Mouse (Mus musculus): Measurements from ENCODE around the gene Pdk4.

Gene Pdk4

DNA sequence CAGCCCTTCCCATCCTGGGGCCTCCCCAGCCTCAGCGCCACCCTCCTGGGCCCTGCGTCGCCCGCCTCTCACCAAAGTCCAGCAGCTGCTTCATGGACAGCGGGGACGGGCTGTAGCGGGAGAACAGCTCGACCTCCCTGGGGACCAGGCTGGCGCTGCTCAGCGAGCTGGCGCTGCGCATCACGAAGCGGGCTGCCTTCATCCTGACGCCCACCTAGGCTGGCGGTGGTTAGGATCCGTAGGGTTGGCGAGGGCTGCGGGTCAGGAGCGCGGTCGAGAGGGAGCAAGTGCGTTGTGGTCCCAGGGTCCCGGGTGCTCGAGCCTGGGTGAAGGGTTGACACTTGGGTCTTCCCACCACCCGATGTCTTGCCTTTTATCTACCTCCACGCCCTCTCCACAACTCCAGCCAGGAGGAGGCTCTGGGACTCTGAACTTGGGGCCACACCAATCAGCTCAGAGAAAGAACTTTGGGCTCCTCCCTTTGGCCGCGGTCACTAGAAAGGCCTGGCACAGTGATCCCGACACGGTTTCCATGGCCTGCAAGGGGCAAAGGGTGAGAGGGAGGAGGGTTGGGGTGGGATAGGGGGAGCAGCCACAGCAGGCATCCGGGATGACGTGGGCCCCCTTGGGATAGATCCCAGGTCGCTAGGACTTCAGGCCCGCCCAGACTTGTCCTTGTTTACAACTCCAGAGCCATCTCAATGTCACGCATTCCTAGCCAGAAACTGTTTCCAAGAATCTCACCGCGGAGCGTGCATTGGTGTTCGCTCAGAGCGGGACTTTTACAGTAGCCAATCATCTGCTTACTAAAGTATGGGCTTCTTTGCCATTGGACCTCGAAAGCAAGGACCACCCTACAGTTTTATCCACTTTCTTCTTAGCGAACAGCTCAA is at the start of gene Pdk4:
TSS of gene Pdk4 (minus strand) at position 349 of the 893 bp plus-strand sequence.
- DNase-seq, result peak; percentile 8

DNA sequence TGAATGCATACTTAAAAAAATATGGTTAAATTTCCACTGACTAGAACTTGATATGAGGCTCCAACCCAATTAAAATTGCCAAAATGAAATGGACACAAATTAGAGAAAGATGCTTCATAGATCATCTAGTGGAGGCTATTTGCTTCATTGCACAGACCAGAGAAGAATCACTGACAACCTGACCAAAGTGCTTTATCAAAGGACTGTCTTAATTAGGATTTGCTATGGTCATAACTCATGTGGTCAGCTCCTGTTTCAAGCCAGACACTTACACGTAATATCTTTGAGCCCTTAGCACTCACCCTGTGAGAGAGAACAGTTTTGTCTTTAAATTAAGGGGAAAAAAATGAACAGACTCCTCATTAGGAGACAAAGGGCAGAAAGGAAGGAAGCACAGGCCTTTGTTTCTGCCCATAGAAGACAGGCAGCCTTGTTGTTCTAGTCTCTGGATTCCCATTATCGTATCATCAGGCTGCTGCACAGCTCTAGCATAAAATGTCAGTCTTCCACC is 41.8 kb upstream of the Pdk4 start:
- DNase-seq, result no peak

DNA sequence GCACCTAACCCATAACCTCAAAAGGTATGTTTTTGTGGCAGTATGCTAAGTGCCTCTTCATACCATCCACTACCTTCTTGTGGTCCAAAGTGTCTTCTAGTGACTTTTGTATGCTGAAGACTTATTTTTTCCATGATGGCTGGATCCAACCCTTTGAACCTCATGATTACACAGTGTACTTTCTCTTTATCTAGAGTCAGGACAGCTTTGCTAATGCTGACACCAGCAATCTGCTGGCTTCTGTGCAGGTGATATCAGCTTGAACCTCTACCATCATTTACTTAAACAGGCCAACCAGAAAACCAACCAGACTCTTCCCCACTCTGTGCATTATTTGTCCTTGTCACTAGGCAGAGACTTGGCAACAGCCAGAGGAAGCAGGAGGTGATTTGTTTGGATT is 39.6 kb upstream of the Pdk4 start:
- no peak for DNase-seq

DNA sequence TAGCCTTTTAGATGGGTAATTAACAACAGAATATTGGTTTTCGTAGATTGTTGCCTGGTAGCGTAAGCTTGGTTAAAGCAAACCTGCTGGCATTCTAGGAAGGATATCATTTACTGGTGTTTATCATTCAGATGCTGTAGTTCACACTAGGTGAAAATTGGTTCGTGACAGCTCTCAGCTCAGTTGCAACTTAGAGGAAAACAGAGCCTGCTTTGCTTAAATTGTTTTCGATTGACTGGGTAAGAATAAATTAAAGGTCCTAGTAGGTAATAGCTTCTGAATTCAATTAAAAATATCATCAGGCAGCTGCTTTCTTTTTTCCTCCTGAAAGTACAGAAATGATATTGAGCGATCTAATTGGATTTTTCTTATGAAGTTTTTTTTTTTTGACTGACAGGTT is 21.0 kb upstream of the Pdk4 start:
- DNase-seq, result no peak

DNA sequence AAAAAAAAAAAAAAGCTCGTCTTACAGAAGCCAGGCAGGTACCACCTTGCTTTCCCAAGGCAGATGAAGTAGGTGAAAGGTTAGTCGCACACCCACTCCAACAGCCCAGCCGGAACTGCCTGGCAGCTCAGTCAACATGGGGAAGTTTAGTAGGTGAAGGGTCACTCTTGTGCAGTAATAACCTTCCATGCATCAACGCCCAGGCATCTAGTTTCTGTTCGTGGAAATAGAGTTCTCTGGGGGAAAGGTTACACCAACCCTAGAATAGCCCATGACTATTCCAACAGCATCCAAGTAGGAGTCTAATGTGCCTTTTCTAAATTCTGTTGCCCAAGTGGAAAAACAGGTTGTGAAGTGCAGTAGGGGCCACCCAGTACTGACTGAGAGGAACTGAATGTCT is 13.6 kb upstream of the Pdk4 start:
- no peak for DNase-seq

DNA sequence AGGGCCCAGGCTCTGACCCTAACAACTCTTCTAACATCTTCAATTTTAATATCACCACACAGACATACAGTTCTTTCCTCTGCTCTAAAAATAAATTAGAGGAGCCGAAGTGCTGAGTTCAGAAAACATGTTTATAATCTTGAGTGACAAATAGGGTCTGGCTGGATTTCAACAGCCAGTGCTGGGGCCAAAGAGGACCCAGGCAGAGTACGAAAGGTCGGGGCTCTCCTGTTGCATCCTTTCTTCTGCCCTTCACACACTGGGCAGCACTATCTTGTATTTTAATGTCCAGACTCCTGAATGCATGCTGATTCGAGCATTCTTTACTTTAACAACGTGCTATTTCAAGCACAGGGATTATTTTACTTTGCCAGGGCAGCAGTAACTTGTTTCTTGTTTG is 13.2 kb upstream of the Pdk4 start:
- DNase-seq, result no peak

DNA sequence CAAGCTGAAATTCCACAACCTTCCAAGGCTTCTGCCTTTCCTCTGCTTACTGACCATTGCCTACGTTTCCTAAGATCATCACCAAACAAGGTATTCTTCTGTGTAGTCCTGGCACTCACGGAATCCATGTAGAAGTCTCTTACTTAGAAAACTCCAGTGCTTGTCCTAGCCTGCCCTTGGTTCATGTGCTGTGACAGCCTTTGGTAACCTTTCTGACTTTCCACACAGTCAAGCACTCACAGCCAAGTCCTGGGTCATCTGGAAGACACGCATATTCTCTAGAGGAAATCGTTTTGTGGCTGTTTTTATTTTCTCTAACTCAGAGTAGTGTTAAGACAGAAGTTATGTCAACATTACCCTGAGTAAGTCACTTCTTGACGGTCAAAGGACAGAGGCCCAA is 11.7 kb upstream of the Pdk4 start:
- DNase-seq, result no peak

DNA sequence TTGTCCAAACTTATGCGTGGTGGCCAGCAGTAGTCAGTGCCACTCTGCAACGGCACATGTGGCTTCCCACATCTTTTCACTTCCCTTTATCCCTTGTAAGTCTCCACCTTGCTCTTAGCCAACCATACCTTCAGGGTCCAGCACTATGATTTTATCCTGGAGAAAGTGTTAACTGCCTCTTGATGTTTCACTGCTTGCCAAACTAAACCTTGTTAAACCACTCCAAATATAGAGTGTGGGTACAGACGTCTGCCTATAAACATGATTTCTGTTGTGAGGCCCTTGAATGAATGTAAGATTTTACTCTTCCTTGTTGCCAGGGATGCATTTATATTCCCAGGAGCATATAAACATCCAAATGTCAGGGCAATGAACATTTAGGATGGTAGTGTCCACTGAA is 10.2 kb upstream of the Pdk4 start:
- no peak for DNase-seq

DNA sequence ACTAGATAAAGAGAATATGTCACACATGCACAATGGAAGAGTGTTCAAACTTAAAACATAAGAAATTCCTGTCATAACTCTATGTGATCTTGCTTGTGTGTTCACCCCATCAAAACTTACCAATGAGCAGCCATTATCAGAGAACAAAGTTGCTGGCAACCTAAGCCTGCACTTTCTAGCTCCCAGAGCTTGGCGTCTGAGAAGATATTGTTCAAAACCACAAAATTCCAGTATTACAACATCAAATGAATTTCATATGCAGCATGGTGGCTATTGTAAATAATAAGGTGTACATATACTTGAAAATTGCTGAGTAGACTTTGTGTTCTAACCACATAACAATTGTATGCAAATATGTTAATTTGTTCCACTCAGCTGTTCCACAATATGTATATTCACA is 6.7 kb upstream of the Pdk4 start:
- DNase-seq, result no peak

DNA sequence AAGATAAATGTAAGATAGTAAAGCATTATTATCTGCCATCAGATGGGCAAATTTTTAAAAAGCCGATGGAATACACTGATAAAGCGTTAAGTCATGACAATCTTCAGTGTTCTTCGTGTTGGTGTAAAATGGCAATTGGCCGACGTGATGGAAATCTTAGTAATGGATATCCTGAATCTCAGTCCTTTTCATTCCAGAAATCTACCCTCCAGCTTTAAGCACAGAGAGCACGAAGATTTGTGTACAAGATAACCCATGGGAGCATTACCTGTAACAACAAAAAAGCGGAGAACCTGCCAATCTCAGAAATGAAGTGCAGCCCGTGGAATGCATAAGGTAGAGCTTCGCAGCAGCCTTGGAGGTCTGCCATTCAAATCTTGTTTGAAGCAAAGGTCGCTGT is 5.4 kb upstream of the Pdk4 start:
- no peak for DNase-seq

DNA sequence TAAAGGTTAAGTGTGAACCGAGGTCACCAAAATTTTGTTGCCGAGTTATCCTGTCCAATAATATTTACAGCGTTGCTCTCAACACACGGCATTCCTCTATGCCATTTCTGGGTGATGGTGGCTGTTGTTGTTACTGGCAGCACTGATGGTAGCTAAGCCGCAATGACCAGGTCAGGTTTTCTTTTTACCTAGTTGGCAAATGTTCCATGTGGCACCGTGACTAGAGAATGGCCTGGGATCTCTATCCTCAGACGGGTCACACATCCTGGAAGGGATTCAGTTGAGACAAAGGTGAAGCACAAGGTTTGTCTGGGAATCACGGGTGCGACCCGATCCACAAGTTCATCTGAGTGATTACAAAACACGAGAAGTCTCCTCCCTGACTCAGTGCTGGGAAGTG is 2.6 kb upstream of the Pdk4 start:
- DNase-seq, result no peak

DNA sequence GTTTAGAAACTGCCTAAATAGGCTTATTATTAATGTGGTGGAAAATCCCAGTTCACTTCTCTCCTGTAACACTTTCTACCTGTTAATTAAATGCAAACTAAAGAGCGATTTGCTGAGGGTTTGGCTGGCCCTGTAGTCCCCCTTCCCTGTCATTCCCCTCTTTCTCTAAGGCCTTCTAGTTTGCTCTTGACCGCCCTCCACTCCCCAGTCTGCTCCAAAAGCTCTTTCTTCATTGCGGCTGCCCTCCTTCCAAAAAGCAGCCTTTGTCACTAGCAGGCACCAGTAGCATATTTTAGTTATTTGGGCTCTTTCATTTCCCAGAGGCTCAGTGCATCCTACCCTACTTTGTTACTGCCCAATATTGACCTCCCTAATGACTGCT is 736 bp upstream of the Pdk4 start:
- DNase-seq, result no peak

DNA sequence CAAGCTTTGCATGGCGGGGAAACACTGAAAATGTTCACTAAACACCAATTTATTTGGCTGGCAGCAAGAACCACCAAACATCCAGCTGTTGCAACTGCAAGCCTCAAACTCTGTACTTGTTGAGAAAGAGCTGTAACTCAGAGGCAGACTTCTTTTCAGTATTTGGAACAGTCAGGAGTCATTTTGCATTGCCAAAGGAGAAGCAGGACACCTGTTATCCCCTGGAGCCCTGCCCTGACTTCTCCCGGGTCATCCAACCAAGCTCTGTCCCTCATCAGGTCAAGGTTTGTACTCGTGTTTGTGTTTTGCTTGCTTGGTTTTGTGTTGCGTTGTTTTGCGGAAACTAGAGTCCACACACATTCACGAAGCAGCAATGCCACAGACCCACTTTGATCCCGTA is 11.1 kb downstream of the Pdk4 start:
- no peak for DNase-seq

DNA sequence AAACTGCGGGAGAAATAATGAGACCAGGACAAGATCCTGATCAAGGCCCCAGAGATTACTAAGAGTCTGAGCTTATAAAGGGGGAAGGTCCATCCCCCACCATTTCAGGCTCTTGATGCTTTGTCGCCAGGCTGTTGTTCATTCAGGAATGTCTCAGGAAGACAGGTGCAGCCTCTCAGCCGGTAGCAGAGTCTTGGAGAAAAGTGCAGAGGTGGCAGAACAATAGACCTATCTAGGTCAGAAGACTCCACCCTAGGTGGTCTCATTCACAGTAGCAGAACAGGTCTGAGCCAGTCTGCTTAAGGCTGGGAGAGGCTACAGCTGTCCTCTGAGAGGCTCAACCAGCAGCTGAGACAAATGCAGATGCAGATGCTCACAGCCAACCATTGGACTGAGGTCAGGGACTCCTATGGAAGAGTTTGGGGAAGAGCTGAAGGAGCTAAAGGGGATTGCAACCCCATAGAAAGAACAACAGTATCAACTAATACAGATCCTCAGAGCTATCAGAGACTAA is 13.8 kb downstream of the Pdk4 start:
- DNase-seq, result no peak

DNA sequence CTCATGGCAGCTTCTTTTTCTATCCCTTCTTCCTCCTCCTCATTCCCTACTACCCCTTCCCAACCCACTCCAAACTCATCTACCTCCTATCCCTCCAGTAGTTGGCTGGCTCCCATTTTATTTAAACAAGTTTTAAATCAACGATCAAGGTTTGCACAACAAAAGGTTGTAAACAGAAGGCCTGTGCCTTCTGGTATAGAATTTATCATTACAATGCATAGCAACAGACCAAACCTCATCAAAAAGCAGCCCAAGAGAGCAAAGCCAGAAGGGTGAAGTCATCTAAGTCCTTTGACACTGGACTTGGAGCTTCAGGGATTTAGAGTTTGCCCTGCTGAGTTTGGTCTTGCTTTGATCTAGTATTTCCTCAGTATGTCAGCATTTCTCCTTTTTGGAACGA is 15.0 kb downstream of the Pdk4 start:
- no peak for DNase-seq

DNA sequence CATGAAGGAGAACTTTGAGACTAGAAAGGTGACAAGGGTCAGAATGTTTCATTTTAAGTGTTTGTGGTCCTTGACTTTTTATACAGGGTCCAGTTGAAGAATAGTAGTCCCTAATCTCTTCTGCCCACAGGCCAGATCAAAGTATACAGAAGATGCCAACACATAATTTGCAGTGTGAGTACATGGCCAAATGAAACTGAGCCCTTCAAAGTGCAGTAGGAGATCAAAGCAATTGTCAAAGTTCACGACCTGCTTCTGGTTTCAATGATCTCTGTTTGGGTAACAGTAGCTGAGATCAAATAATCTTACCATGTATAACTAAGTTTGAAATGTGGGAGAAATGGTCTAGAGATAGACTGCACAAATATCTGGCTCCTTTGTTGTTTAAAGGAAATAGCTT is 22.1 kb downstream of the Pdk4 start:
- no peak for DNase-seq

DNA sequence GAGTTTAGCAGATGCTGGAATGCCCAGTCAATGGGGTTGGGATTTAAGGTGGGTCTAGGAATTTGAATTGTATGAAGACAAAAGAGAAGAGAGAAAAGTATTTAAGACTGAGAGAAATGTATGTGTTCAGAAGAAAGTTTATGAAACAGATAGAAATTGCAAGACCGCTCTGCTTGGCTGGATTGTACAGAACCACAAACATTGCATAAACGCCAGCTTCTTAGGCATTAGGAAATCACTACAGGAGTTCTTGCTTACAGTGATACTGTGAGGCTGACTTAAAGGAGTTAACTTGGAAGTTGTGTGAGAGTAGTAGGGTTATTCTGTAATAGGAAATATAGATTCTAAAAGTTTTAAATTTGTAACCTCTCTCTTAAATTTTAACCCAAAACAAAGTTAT is 23.4 kb downstream of the Pdk4 start:
- DNase-seq, result no peak

DNA sequence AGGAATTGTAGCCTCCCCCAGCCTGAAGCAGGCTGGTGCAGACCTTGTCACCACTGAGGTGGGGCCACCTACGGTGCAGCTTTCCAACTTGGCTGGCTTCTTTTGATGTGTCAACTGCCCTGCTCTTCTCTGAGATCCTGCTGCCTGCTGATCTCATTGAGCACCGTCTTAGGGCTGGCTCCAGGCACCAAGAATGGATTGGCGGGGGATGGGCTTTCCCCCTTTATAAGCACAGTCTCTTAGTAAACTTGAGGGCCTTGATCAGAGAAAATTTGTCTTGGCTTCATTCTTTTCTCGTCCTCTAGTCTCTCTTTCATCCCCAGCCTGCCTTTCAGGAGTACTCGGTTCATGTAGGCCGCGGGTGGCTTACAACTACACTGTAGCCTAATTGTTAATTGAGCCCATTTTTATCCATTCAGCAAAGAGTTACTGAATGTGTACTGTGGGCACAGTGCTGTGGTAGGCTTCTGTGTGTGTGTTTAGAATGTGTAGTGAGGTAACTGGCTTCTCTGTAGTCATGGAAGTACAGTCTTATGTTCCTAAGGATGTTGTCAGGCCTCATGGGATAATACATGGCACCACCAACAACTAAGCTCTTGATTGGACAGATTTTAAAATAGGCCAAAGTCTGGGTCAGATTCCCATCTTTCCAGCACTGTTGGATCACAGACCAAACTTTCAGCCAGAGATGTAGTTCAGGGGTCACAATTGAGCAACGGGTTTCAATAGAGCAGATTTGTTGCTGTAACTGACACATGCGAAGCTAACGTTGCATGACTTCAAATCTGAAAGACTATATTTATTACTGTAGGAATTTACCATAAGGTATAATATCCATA is 25.4 kb downstream of the Pdk4 start:
- DNase-seq, result no peak

DNA sequence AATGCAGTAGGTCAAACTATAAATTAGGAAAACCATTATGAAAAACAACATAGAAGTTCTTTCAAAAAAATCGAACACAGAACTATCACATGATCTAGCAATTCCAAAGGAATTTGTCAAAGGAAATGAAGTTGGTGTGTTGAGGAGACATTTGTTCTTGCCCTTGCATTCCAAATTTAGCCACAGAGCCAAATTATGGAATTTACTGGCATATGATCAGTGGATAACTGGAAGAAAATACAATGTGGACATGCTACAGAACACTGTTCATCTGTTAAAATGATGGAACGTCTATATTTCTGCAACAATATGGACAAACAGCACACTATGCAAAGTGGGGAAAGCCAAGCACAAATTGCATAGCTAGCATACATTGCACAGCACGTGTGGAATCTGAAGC is 40.3 kb downstream of the Pdk4 start:
- DNase-seq, result no peak

DNA sequence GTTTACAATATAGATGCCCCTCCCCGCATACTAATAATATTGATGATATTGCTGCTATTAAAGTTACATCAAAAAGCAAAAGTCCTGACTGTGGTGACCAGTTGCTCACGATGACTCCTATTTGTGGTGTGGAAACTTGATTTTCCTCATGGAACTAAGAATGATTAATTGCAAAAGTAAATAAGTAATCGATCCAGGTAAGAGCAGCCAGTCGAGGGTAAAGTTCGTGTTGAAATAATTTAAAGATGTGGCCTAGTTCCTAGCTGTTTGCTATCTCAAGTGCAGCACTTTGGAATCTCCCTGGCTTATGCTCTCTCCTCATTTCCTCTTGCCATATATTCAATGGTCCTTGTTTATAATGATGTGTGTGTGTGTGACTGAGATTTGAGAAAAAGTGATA is 46.2 kb downstream of the Pdk4 start:
- no peak for DNase-seq

DNA sequence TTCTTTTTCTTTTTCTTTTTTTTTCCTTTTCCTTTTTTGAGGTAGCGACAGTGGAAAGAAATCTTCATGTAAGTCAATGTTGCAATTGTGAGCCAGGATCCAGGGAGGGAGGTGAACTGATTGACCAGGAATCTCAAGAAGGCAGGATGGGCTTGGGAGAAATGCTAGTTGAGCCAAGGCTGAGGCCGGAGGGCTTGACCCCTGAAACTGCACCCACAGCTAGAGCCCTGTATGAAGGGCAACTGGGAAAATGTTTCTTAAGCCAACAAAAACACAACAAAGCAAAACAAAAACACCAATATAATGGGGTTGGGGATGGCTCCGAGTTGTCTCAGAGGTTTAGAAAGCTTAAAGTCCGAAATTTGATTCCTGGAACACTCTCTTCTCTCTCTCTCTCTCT is 47.7 kb downstream of the Pdk4 start:
- DNase-seq, result no peak

DNA sequence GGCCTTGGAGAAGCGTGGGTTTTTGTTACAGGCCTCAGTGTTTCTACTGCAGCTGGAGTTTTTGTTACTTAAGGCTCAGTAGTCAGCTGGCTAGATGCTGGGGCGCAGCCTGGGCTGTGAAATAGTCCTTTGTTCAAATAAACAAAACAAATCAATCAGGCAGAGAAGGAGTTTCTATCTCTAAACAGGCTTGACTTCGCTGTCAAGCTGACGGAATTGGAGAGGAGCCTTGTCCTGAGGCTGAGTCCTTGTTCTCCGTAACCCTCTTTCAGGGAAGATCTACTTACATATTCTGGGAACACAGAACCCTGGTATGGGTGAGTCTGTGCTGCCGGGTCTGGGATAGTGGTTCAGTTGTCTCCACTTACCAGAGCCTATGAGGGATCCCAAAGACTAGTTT is 48.6 kb downstream of the Pdk4 start:
- DNase-seq, result no peak

DNA sequence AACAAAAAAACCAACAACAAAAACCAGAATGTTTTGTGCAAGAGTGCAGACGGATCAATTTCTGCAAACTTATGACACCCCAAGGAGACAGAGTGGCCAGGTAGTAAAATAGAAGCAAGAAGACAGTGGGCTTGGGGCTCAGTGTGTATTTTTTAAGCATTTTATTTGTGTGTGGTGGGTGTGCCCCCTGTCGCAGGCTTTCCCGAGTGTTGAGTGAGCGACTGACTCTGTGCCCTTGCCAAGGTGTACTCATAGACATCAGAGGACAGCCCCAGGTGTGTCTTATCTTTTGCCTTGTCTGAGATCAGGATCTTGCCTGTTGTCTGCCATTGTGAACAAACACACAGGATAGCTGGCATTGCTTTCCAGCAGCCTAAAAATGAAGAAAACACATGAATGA is 49.1 kb downstream of the Pdk4 start:
- no peak for DNase-seq

DNA sequence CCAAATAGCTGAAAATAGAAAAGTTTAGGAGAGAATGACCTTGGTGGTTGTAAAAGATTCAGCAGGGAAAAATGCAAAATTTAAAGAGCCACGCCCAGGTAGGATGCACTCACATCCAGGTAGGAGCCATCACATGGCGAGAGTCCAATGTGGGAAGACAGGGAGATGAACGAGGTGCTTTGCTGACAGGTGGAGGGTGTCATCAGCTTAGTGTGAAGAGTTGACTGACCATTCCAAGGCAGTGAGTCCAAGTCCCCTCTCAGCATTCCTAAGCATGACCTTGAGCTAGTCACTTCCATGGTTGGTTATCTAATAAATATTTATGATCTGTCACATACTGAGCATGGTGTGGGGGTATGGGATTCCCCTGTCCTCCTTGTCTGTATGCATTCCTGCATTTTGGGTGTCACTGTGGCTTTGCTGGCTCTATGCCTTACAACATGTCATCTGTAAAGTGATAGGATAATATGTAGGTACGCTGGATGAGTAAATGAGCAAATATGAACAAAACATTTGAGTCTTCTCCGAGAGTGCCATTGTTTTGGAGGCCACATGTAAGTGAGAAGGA is 51.7 kb downstream of the Pdk4 start:
- DNase-seq, result no peak
